Mouse (Mus musculus): ENCODE measurements around the gene Atp13a1.

Gene Atp13a1

GRCm38 (mm10) chr8:69849899-69850298 lies 58.9 kb downstream of the Atp13a1 start:
- peak; percentile 27 for DNase-seq (ENCODE audit: low spot score)

- DNase-seq (ENCODE audit: low spot score) = no peak
These were observed 60.1 kb downstream of the Atp13a1 start for GRCm38 (mm10) chr8:69850926-69851506.

DNA sequence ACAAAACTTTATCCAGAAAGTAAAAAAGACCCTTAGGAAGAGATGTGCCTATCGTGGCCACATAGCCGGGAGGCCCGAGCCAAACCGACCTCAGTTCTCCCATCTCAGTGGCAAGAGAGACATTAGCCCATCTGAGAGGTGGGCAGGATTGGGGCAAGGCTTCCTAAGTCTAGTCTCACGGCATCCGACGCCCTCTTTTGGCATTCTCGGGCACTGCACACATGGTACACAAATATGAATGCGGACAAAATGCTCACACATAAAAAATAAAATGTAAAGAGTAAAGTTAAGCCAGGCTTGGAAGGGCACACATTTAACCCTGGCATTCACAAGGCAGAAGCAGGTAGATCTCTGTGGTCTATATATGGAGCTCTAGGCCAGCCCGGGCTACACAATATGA lies 62.9 kb downstream of the Atp13a1 start:
- no peak for DNase-seq (ENCODE audit: low spot score)

Measured in embryo, embryonic 10 days (tissue).